Mouse (Mus musculus) skeletal muscle tissue, adult 2 months (tissue): ENCODE measurements around the gene D030056L22Rik.

Experiments
- DNase-seq: peaks from one replicate; pipeline ENCODE4 v3.0.0-alpha.2; 2012; ENCODE audit warnings: low read depth, low spot score

The D030056L22Rik gene

DNA sequence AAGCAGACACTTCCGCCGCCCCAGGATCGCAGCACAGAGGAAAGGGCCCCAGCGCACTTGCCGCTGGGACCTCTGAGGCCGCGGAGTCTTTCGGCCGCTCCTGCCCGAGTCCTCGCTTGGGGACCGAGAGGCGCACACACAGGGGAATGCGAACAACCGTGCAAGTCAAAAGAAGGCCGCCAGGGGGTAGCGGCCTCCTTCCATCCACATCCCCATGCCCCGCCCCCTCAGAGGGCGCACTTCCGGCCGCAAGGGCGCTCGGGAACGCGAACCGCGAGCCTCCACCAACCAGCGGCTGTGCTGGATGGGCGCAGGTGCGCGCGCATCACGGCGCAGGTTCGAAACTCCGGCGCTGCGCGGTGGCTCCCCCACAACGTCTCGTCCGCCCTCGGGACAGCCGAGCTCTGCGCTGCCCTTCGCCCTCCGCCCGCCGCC, at the start of gene D030056L22Rik:
TSS of gene D030056L22Rik (plus strand) at position 328 of the 435 bp plus-strand sequence.
- DNase-seq = peak; percentile 95

DNA sequence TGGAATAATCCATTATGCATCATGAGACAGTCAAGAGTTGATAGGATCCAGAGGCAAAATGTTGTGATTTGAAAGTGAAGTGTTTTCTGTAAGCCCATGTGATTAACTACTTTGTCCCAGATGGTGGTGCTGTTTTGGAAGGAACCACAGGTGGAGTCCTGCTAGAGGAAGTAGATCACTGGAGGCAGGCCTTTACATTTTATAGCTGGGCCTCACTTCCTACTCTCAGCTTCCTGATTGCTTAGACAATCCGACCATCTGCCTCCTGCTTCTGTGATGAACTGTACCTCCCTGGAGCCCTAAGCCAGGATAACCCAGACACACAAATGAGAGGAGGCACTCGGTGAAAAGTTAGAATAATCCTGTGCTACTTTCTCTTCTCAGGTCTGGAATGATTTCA, 49.1 kb upstream of the D030056L22Rik start:
- no peak for DNase-seq

DNA sequence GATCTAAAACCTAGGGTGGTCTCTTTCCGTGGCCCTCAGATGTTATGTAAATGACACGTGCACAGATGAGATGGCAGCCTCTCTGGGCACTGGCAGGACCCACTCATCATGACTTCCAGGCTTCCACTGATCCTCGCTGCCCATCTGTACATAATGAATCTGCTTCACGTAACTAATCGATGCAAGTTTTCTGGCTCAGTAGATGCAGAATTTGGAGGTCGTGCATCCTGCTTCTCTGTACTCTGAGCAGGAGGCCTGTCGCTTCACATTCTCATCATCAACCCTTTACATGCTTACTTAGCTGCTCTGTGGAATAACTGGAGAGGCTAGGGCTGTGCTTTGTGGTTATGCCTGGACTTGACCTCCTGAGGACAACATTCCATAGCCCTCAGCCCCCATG, 46.0 kb upstream of the D030056L22Rik start:
- no peak for DNase-seq

DNA sequence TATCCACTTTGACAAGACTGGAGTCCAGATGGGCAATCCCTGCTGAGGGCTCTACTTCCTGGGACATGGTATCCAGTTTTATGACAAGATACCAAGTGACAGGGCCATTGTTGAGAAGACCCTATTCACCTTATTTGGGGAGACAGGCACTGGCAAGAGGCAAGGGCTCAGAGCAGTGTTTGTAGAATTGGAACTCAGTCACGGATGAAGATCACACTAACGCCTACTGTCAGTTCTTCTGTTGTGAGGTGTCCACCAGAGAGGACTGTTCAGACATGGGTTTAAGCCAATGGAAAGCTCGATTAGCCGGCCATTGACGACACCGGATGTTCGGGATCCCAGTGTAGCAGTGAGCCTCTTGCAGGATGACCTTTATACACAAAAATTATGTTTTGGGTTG, 43.4 kb upstream of the D030056L22Rik start:
- DNase-seq = no peak

DNA sequence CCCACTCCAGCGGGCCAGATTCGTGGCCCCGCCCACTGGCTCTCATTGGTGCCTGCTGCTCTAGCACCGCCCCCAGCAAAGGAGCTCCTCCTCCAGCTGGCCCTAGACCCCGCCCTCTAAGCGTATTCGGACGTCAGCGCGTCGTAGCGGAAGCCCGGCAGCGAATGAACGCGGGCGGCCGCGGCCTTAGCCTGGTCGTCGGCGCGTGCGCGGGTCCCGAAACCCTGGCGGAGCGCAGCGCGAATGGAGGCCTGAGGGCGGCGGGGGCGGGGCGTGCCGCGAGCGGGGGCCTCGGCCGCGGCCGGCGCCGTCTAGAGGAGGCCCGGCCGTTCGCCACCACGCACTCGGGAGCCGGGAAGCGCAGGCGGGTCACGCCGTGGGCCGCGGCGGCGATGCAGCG, 42.4 kb upstream of the D030056L22Rik start, which contains the start of gene Carnmt1:
TSS of gene Carnmt1 (plus strand) at position 157 of the 400 bp plus-strand sequence.
- peak; percentile 98 for DNase-seq

DNA sequence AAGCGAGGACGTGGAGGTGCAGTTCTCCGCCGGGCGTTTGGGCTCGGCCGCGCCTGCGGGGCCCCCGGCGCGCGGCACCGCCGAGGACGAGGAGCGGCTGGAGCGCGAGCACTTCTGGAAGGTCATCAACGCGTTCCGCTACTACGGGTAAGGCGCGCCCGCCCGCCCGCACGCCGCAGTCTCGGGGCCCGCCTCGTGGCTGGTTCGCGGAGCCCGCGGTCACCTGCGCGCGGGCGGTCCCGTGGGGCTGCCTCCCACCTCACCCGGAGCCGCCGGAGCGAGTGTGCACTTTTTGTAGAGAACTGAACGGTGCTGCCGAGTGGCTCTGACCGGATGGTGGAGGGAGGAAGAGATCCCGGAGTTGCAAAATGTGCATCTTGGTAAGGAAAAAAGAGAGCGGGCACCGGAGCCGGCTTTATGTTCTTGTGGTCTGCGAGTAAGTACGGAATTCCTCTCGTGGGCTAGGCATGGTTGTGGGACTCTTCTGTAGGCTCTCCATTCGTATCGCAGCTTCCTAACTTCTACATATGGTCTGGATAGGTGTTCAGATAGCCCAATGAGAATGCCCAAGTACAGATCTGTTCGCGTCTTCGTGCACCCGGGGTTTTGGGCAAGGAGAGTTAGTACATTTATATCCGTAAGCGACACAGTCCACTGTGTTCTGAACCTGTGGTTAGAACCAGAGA, 41.8 kb upstream of the D030056L22Rik start:
- no peak for DNase-seq

DNA sequence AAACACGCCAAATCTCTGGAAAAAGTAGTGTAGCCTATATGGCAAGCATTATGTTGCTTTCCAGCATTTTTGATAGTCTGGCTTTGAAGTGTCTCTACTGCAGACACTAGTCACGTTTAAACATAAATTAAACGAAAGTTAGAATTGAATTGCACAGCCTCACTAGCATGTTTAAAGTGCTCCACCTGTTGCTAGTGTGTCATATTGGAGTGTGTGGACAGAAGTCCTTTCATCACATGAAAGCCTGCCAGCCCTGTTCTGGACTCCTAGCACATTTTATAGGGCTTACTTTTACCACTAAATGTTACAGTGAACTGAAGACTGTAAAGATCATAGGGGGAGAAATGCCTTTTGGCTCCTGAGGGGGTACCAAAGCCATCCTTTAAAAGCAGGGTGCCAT, 40.5 kb upstream of the D030056L22Rik start:
- DNase-seq = no peak

DNA sequence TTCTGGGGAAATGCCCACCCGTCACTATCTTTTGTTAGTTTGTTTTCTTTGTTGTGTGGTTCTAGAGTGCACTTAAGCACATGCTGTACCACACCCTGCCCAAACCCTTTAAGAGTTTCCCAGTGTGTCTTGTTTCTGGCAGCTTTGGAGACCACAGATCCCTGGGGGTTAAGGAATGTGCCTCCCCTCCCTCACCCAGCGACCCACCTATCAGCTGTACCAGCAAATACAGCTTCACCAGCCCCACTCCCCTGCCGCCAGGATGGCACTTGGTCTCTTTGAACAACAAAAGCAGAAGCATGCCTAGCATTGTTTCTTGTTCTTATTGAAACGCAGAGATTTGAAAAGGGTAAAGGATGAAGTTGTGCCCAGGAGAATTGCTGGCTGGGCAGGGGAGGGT, 39.9 kb upstream of the D030056L22Rik start:
- DNase-seq = no peak

DNA sequence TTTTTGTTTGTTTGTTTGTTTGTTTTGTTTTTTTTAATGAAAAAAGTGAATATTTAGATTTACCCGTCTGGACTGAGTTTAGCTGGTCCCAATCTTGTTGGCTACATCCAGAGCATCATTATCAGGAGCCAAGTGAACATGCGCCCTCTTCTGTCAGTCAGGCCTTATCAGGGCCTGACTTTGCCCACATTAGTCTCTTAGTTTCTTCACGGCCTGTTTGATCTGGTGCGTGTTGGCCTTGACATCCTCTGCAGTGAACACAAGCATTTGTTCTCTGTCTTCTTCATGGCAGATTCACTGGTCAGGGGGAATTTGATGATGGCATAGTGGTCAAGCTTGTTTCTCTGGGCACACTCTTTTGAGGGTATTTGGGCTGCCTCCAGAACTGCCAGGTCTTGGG, 30.9 kb upstream of the D030056L22Rik start:
- no peak for DNase-seq

DNA sequence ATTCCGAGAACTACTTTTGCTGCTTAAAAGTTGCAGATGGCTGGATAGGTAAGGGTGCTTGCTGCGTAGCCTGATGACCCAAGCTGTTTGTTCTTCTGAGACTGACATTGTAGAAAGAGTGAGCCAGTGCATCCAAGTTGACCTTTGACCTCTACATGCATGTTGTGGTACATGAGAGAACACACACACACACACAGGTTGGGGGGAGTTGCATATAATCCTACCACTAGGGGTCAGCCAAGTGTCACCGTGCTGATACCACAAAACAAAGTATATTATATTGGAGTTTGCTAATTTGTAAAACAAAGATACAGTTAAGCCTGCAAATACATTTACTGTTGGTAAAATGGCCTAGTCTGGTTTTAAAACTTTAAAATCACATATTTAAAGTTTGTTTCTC, 25.4 kb upstream of the D030056L22Rik start:
- no peak for DNase-seq

DNA sequence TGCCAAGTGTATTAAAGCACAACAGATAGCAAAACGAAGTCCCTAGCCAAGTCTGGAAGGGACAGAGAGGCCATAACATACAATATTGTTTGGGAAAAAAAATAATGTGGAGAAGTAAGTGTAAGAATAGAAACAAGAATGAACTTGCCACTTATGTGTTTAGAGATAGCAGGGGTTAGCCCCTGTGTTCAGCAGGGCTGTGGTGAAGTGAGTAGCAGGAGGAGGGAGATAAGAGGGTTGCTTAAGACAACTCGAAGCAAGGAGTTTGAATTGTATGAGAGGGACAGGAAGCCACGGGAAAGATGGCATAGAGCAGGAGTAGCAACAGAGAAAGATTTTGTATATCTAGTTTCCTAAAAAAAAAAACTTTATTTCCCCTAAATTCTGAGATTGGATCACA, 20.8 kb upstream of the D030056L22Rik start:
- no peak for DNase-seq

DNA sequence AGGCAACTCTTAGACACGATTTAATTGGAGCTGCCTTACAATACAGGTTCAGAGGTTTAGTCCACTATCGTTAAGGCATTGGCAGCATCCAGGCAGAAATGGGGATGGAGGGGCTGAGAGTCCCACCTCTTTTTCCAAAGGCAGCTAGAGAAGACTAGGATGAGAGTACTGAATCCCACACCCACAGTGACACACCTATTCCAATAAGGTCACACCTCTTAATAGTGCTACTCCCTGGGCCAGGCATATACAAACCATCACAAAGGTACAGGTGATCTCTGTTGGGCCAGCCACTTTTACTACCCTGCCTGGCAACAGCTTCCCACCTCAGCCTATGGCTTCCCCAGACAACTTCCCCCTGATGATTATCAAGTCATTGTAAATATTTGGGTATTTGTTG, 20.2 kb upstream of the D030056L22Rik start:
- no peak for DNase-seq

DNA sequence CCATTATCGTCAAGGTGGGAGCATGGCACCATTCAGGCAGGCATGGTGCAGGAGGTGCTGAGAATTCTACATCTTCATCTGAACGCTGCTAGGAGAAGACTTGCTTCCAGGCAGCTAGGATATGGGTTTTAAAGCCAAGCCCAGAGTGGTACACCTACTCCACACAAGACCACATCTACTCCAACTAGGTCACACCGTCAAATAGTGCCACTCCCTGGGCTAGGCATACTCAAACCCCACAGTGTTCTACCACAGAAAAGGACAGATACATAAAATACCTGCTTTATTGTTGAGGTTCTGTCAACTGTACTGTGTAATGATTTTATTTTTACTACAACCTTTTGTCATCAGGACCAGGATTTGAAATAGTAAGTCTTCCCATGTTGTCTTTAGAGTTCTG, 17.9 kb upstream of the D030056L22Rik start:
- DNase-seq = no peak

DNA sequence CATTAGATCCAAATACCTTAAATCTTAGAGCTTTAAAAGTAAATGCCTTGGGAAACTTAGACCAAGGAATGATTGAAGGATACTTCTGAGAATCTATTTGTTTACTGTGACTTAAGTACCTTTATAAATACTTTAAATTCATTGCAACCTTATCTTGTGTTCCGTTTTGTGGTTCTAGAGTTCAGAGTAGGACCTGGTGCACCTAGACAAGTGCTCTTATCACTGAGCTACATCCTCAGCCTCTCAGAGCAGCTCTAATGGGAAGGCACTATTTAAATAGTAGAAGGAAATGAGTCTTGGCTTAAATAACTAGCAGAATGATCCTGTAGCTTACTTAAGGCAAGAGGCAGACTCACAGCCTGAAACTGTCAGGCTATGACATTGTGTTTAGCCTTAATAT, 17.4 kb upstream of the D030056L22Rik start:
- no peak for DNase-seq

DNA sequence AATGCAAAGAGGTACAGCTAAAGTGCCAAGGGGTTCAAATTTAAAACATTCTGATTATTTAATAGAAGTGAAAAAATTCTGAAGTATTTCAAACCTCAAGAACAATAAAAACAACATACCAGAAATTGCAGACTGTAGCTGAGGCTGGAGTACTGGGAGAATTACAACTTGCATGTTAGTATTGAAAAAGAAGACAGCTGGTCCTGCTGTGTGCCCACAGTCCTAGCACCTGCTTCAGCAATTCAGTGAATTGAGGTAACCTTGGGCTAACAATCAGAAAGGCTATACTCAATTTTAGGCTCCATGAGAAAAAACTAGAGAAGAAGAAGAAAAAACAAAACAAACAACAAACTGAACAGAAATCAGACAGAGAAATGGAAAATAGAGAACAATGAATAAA, 4.9 kb upstream of the D030056L22Rik start:
- DNase-seq = no peak

DNA sequence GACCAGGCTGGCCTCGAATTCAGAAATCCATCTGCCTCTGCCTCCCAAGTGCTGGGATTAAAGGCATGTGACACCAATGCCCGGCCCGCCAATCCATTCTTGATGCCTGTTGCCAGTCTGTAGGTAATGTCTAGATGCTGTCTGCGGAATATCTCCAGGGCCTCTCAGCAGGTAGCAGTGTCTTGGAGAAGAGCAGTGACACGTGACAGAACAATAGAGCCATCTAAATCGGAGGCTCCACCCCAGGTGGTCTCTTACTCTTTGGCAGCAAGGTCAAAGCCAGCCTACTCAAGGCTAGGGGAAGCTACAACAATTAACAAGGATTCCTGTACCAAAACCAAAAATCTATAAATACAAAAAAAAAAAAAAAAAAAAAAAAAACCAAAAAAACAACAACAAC, 2.1 kb upstream of the D030056L22Rik start:
- DNase-seq = no peak

DNA sequence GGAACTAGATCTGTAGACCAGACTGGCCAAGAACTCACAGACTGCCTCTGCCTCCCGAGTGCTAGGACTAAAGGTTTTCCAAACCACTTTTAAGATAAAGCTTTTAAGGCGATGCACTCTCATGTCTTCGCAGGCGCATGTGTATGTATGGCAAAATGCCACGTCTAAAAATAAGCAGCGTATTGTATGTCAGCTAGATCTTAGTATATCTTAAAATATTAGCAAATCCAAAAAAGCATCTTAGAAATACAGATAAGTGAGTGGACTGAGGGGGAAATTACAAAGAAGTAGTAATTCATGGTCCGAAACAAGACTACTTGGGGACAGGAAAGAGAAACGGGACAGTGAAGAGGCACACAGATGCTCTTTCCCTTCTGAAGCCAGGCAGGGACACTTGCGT, 1.4 kb upstream of the D030056L22Rik start:
- DNase-seq = no peak

DNA sequence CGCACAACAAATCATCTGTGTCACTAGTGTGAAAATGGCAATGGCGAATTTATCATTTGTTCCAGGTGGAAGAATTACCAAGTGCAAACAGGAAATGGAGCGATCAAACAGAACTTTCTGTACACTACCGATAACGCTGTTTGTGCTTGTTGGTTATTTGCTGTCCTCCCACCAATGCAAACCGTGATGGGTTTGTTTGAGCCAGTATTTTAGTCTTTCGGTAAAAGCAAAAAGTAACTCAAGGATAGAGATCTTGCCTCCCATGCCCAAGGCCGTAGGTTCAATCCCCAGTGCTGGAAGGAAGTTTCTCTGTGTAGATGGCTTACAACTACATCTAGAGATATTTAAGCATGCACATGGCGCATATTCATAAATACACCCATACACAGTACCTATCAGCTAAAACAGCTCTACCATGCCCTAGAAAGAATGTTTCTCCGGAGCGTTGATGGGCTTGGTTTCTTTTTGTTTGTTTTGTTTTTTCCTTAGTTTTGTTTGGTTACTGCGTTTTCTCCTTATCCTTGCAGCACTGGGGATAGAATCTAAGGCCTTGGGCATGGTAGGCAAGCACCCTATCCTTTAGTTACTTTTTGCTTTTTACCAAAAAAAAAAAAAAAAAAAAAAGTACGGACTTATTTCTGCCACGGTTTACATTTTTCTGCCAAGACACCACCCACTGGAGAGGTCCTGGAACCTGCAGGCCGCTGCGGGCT, 684 bp upstream of the D030056L22Rik start:
- DNase-seq = no peak

DNA sequence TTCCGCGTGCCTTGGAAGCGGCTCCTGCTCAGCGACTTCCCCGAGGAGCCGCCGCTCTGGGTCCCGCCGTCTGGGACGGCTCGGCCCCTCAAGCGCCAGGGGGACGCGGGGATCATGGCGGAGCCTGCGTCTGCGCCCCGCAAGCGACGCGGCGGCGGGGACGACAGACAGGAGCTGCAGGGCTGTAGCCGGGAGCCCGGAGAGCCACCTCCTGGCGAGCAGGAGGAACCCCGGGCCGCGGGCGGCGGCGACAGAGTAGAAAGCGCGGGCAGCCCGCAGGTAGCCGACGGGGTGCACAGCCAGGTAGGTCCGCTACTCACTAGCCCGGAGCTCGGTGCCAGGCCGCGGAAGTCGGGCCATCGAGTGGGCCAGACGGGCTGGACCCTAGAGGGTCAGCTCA, 364 bp downstream of the D030056L22Rik start:
- peak; percentile 36 for DNase-seq

DNA sequence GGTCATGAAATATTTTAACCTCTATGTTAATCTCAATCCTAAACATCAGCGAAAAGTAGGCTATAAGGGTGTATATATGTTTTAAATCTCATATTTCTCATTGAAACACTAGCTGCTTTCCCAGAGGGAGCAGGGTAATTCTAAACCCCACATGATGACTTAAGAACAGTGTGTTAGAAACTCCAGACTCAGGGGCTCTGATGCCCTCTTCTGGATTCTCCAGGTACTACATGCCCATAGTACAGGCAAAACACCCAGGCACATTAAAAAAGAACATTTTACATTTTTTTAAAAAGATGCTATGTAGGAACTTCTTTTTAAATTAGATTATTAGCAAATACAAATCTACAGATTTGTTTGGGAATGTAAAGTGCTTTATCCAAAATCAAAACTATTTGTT, 3.4 kb downstream of the D030056L22Rik start:
- DNase-seq = peak; percentile 63

DNA sequence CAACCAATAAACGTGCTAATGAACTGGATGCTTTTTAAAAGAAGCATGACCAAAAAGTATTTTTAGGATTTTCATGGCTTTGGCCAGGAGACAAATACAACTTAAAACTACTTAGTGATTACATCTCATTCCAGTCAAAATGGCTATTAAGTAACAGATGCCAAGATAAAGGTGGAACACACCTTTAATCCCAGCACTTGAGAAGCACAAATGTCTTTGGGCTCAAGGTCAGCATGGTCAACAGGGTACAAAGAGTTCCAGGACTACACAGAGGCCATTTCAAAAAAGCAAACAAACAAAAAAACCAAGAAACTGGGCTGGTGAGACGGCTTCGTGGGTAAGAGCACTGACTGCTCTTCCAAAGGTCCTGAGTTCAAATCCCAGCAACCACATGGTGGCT, 7.3 kb downstream of the D030056L22Rik start:
- no peak for DNase-seq

DNA sequence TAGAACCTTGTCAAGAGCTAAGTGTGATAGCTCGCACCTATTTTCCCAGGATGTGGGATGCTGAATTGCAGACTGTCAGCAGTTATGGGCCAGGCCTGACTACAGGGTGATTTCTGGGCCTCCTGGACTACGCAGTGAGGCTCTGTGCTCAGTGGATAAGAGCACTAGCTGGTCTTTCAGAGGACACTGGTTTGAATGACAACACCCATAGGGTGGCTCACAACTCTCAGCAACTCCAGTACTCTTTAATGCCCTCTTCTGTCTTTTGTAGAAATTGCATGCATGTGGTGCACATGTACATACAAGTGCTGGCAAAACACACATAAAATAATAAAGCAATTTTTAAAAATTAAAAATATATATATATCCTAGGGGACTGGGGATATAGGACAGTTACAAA, 12.2 kb downstream of the D030056L22Rik start:
- DNase-seq = no peak

DNA sequence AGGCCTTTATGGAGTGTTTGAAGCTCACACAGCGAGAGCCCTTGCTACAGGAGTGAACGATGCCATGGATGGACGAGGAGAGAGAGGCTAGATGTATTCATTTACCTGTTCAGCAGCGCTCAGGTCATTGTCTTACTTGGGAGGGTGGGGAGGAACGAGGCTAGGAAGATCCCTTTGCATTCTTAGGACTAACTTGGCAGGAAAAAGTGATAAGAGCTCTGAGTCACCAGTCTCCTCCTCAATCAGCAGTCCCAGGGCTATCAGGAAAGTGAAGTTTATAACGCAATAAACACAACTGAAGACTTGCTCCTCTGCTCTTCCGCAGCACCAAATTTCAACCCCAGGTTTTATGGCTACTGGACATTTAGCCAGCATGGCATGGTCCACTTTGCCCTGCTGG, 17.3 kb downstream of the D030056L22Rik start:
- no peak for DNase-seq
